Mouse (Mus musculus) forebrain, embryonic 16.5 days (tissue): ENCODE results near the gene Trappc10. TPM values are rescaled to one million over a fixed set of nuclear protein-coding genes. Genes with fewer than 3 reads are reported as not detected.

ENCODE experiments used
- ATAC-seq: fragments of 200-750 bp; cut with Nextera tagmentation; 2 replicates; pipeline ENCODE4 v1.8.0; 2017; ENCODE audit warnings: mild to moderate bottlenecking, moderate library complexity
- H3K27ac ChIP-seq: fragments of 300-500 bp; sonication (generic); 2 replicates; pipeline ENCODE4 v1.5.1; 2014; ENCODE audit warnings: low read length, control low read depth
- H3K27me3 ChIP-seq: fragments of 300-500 bp; sonication (generic); replicated peaks from 2 replicates; pipeline ENCODE4 v1.6.1; 2014; ENCODE audit warnings: low read length; ENCODE audit not compliant: control insufficient read depth, insufficient read depth
- H3K36me3 ChIP-seq: fragments of 300-500 bp; sonication (generic); 2 replicates; pipeline ENCODE4 v1.6.1; 2014; ENCODE audit not compliant: control insufficient read depth, insufficient read depth
- H3K4me1 ChIP-seq: fragments of 300-500 bp; sonication (generic); replicated peaks from 2 replicates; pipeline ENCODE4 v1.6.1; 2014; ENCODE audit warnings: low read length; ENCODE audit not compliant: control insufficient read depth, insufficient read depth
- H3K4me2 ChIP-seq: fragments of 300-500 bp; sonication (generic); 2 replicates; pipeline ENCODE4 v1.6.1; 2014; ENCODE audit warnings: mild to moderate bottlenecking, low read length, control low read depth
- H3K4me3 ChIP-seq: fragments of 300-500 bp; sonication (generic); replicated peaks from 2 replicates; pipeline ENCODE4 v1.5.1; 2014; ENCODE audit warnings: mild to moderate bottlenecking, low read length, control low read depth
- H3K9ac ChIP-seq: fragments of 300-500 bp; sonication (generic); replicated peaks from 2 replicates; pipeline ENCODE4 v1.6.1; 2014; ENCODE audit warnings: low read depth, low read length, control low read depth
- H3K9me3 ChIP-seq: fragments of 300-500 bp; sonication (generic); 2 replicates; pipeline ENCODE4 v1.6.1; 2016; ENCODE audit warnings: low read length; ENCODE audit not compliant: control insufficient read depth
- WGBS: fragments of 180-500 bp; shearing (Covaris S2); extraction: QIAGEN DNeasy Blood & Tissue Kit; methylation state at CpG from one replicate; pipeline ENCODE4 v1.1.7; 2014; 5-methylcytosine and 5-hydroxymethylcytosine counted together
- polyA plus RNA-seq: library from polyadenylated mRNA; unstranded; fragments of >200 nt; fragmentation: Nextera tagmentation; extraction: Ambion mirVana; gene quantifications from 2 replicates; pipeline ENCODE4 v1.2.1, GENCODE M21; 2015

Trappc10 gene
- 21.6 and 22.8 TPM in 2 replicates for polyA plus RNA-seq

DNA sequence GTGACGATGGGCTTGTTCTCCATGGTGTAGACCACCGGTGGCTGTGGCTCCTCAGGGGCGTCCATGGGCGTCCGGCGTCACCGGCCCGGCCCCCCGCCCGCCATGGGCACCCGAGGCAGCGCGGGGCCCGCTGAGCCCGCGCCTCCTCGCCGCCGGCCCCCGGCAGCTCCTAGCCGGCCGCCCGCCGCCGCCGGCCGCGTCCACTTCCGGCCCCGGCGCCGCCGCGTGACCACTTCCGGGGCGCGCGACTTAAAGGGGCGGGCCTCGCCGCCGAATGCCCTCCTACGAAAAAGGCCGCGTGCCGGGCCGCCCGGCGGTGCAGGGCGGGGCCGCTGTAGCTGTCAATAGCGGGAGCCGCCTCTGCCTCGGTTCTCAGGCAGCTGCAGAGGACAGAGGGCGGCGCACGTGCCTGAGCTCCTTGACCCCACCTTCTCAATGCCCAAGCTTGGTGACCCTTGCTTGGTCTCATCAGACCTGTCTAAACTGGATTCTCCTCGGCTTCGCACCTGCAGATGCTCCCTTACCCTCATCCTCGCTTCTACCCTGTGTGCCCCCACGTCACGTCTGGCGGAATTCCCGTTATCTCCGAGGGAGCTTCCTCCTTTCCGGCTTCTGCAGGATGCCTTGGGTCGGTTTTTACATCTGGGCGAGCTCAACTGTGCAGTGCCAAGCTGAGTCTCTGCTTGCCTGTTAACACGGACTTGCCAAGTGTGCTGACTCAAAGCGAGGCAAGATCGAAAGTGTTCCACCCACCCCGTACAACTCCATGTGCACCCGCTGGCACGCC is at the start of gene Trappc10:
Gene Trappc10 (minus strand): TSS at position 204 of the 787 bp plus-strand sequence.
- peak within 1 kb of the TSS; percentile 96 for H3K4me2 ChIP-seq
- no peaks in the 10 kb centered on the region for H3K27me3 ChIP-seq
- peak; percentile 96 for ATAC-seq
- H3K27ac ChIP-seq = peak within 1 kb of the TSS; percentile 62
- H3K36me3 ChIP-seq = no peaks in the 10 kb centered on the region
- H3K4me1 ChIP-seq = peaks cover 16% of the 10 kb centered on the region
- peak within 1 kb of the TSS; percentile 92 for H3K4me3 ChIP-seq
- WGBS = 0% methylated on average over 74 of the region's 74 CpGs
- peak within 1 kb of the TSS; percentile 82 for H3K9ac ChIP-seq
- H3K9me3 ChIP-seq = no peaks in the 10 kb centered on the region

DNA sequence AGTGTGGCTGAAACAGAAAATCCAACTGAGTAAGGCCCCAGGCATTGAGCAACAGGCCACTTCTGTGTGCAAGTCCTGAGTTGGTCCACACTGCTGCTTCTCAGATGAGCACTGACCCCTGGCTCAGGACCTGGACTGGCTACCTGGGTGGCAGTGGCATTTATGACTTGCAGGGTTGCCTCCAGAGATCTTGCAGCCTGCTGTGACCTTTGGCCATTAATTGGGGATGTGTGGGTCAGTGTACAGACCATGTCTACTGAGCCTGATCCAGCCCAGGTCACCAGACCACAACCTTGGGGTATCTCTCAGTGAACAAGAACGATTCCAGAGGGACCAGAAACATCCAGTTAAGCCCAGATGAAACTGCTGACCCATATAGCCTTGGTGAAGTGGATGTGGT is 49.1 kb upstream of the Trappc10 start:
- no peak overlapping the region for H3K27ac ChIP-seq
- no peaks in the 10 kb centered on the region for H3K36me3 ChIP-seq
- H3K9me3 ChIP-seq = no peaks in the 10 kb centered on the region
- no peak for ATAC-seq
- H3K27me3 ChIP-seq = no peaks in the 10 kb centered on the region
- 0 out of 2 replicates have a peak, but pooled peaks cover 2% of the 10 kb centered on the region for H3K4me1 ChIP-seq
- H3K4me2 ChIP-seq = no peak overlapping the region
- H3K9ac ChIP-seq = no peak overlapping the region
- H3K4me3 ChIP-seq = no peak overlapping the region
- WGBS = 93% methylated on average over 1 of the region's 1 CpGs

DNA sequence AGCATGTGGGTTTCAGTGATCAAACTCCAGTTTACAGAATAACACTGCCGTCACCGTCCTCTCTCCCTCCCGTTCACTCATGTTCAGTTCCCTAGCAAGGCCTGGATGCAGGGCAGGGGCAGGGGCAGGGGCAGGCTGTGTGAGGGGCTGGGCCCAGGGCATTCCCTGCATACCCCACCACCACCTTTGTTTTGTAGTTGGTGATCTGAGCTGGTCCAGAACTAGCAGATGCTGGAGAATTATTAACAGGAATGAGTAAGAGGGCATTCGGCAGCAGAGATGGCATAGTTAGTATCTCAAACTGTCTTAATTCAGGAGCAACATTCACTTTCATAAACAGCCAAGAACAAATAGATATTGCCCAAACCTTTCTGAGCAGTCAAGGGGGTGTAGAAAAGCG is 47.9 kb upstream of the Trappc10 start:
- Histone ChIP-seq H3K27ac (no peak overlapping the region), H3K4me1 (no peaks in the 10 kb centered on the region), H3K27me3 (no peaks in the 10 kb centered on the region), H3K9me3 (no peaks in the 10 kb centered on the region), H3K36me3 (peaks cover 4% of the 10 kb centered on the region; the same call in 1 of the 2 replicates), H3K4me3 (no peak overlapping the region), H3K4me2 (no peak overlapping the region), H3K9ac (no peak overlapping the region)
- 87% methylated on average over 5 of the region's 5 CpGs for WGBS
- ATAC-seq = no peak

- Histone ChIP-seq H3K36me3 (peaks cover 12% of the 10 kb centered on the region; the same call in 1 of the 2 replicates), H3K9ac (no peak overlapping the region), H3K4me3 (no peak overlapping the region), H3K9me3 (no peaks in the 10 kb centered on the region), H3K4me2 (no peak overlapping the region), H3K4me1 (no peaks in the 10 kb centered on the region), H3K27ac (no peak overlapping the region), H3K27me3 (no peaks in the 10 kb centered on the region)
- ATAC-seq = no peak
- WGBS = 93% methylated on average over 8 of the region's 8 CpGs
Observed at GRCm38 (mm10) chr10:78290730-78291535, 46.5 kb upstream of the Trappc10 start.

GRCm38 (mm10) chr10:78288896-78289295 is 44.5 kb upstream of the Trappc10 start:
- Histone ChIP-seq H3K9ac (no peak overlapping the region), H3K4me1 (no peaks in the 10 kb centered on the region), H3K36me3 (peaks cover 12% of the 10 kb centered on the region; the same call in 1 of the 2 replicates), H3K9me3 (no peaks in the 10 kb centered on the region), H3K27ac (no peak overlapping the region), H3K4me2 (no peak overlapping the region), H3K4me3 (no peak overlapping the region), H3K27me3 (no peaks in the 10 kb centered on the region)
- WGBS = 85% methylated on average over 4 of the region's 4 CpGs
- no peak for ATAC-seq

DNA sequence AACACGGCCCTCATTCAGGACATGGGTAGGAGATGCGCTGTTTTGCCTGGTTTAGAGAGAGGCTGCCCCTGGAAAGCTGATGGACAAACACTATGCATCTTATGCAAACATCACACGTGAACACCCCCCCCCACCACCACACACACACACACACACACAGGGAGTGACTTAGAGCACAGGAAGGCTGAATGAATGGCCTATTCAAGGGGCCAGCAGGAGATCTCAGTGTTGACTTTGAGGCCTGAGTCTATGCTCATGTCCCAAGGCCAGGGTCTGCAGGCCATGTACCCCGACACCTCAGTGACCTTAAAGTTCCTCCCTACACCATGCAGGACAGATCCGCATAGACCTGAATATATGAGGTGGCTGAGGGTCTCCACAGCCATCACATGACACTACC is 43.7 kb upstream of the Trappc10 start:
- no peak for ATAC-seq
- 85% methylated on average over 5 of the region's 5 CpGs for WGBS
- peaks cover 12% of the 10 kb centered on the region; the same call in 1 of the 2 replicates for H3K36me3 ChIP-seq
- no peak overlapping the region for H3K9ac ChIP-seq
- no peaks in the 10 kb centered on the region for H3K4me1 ChIP-seq
- H3K4me2 ChIP-seq = no peak overlapping the region
- no peak overlapping the region for H3K4me3 ChIP-seq
- H3K27me3 ChIP-seq = no peaks in the 10 kb centered on the region
- H3K27ac ChIP-seq = no peak overlapping the region
- H3K9me3 ChIP-seq = no peaks in the 10 kb centered on the region

- Histone ChIP-seq H3K27me3 (no peaks in the 10 kb centered on the region), H3K9ac (no peak overlapping the region), H3K27ac (no peak overlapping the region), H3K9me3 (no peaks in the 10 kb centered on the region), H3K4me1 (no peaks in the 10 kb centered on the region), H3K4me3 (no peak overlapping the region), H3K4me2 (no peak overlapping the region), H3K36me3 (peaks cover 12% of the 10 kb centered on the region; the same call in 1 of the 2 replicates)
- ATAC-seq = no peak
- 96% methylated on average over 22 of the region's 22 CpGs for WGBS
Observed at GRCm38 (mm10) chr10:78287465-78288132, 43.2 kb upstream of the Trappc10 start.

DNA sequence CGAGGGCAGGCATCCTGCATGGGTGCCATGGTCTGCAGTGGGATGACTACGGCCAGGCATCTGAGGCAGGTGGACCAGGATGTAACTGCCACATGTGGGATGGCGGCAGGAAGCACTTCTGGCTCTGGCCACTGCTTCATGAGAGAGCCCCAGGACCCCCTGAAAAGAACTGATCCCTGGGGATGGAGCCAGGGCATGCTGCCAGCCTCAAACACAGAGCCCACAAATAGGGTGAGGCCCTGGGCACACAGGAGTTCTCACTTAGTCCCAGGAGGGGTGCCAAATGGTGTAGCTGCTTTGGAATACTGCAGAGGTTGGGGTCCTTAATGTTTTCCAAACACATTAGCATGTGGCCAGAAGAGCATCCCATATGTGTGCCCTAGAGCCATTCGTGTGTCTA is 41.5 kb upstream of the Trappc10 start:
- no peak for ATAC-seq
- Histone ChIP-seq H3K4me1 (no peaks in the 10 kb centered on the region), H3K4me2 (no peak overlapping the region), H3K36me3 (peaks cover 12% of the 10 kb centered on the region; the same call in 1 of the 2 replicates), H3K9ac (no peak overlapping the region), H3K27ac (no peak overlapping the region), H3K27me3 (no peaks in the 10 kb centered on the region), H3K4me3 (no peak overlapping the region), H3K9me3 (no peaks in the 10 kb centered on the region)
- WGBS = 84% methylated on average over 4 of the region's 4 CpGs

GRCm38 (mm10) chr10:78285409-78285808 is 41.0 kb upstream of the Trappc10 start:
- WGBS = 89% methylated on average over 6 of the region's 6 CpGs
- ATAC-seq = no peak
- no peak overlapping the region for H3K9ac ChIP-seq
- H3K36me3 ChIP-seq = peaks cover 12% of the 10 kb centered on the region; the same call in 1 of the 2 replicates
- no peaks in the 10 kb centered on the region for H3K9me3 ChIP-seq
- H3K27ac ChIP-seq = no peak overlapping the region
- no peak overlapping the region for H3K4me3 ChIP-seq
- H3K4me2 ChIP-seq = no peak overlapping the region
- no peaks in the 10 kb centered on the region for H3K27me3 ChIP-seq
- no peaks in the 10 kb centered on the region for H3K4me1 ChIP-seq
